Mouse (Mus musculus): Measurements from ENCODE around the gene Tmem115.

Tmem115 gene

DNA sequence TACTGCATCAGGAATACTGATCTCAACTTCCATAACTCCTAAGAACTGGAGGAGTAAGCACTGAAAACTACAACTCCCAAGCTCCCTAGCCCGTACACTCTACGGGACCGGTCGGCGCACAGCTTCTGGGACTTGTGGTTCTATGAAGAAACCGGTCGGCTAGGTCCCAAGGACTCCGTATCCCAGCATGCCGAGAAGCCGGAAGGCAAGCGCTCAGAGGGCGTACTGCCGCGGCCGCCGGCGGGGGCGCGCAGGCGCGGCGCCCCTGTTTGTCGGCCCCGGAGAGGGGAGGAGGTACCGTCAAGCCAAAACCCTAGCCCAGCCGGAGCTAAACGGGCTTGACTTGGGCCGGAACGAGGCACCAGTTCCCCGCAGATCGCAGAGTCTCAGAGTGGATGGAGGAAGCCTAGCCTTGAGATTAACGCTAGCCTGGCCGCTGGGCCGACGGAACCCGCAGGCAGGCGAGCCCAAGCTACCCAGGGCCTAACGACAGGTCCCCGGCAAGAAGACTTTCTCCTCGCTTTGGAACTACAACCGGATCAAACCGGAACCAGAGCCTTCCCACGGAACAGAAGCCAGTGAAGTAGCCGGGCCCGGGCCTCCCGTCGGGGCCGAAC lies at the start of gene Tmem115:
Tmem115 (plus strand) TSS at position 155 of the 617 bp plus-strand sequence.
- DNase-seq, result peak; percentile 93 to 95

DNA sequence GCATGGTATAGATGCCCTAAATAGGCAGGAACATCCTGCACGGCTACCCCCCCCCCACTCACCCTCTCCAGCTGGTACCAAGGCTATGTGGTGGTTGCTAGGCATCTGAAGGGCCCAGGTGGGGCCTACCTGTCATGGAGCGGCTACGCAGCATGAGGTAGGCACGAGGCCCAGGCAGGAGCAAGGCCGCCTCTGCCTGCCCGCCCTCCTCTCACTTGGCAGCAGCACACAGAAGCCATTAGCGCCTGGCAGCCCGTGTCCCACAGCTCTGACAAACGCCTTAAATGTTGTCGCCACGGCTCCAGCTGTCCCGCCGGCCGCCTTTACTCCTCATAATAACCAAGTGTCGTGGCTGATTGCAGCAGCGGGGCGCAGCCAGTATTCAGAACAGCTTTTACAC lies 49.4 kb upstream of the Tmem115 start:
- DNase-seq, result peak; percentile 93 to 96

DNA sequence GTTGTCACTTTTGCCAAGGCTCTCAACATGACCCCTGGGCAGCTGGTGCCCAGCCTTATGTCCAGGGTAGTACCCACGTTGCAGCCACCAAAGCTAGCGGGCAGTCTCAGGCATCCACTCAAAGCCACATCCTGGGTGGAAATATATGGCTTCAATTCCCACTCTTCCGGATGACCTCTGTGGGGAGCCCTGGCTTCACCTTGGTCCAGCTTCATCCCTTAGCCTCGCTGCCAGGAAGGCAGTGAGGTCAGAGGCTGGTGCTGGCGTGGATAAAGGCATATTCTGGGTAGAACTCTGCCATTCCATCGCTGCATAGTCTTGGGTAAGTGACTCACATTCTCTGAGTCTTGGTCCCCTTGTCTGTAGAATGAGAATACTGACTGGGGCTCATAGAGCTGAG lies 49.0 kb upstream of the Tmem115 start:
- no peak for DNase-seq

DNA sequence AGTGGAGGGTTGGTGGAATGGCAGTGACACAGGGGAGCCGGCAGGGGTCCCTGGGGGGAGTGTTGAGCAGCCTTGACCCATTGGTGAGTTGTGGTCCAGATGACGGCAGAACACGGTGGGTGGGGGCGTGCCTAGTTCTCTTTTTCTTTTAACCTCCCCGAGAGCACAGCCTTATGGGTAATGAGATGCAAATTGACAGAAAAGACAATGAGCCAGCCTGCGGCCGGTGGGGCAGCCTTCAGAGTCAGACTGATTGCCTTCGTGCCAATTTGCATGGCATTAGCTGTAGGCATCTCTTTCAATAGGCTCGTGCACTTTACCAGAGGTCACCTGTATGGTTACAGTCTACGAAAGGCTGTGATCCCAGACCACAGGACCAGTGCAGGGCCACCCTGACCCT lies 47.7 kb upstream of the Tmem115 start:
- DNase-seq, result peak in 1 of 2 experiments; percentile 41

DNA sequence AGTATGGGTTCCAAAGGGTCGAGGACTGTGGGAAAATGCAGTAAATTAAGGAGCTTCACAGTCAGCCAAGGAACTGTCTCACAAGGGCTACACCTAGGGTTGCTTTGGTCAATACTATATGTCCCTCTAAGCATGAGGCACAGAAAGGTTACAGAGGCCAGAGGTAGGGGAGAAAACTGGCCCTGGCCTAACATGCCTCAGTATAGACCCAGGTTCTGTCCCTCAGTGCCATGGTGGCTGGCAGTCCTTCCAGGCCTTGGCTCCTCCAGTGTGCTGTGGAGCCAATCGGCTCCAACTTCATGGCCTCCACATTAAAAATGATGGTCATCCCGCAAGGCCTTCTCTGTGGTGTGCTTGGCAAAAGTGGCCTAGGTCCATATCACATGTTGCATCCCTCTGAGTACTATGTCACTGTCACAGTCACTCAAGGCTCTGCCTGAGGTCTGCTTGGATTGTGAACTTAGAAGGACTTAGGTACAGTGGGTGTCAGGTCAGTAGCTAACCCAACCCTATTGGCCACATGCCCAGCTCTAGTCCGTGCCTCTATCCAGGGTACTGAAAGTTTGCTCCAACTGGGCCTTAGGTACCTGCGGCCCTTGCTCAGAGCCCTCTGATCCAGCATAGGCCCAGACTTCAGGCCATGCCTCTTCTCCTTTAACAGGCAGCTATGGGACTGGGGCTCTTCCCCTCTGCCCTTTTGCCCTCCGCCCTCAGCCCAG lies 47.1 kb upstream of the Tmem115 start:
- DNase-seq, result no peak

DNA sequence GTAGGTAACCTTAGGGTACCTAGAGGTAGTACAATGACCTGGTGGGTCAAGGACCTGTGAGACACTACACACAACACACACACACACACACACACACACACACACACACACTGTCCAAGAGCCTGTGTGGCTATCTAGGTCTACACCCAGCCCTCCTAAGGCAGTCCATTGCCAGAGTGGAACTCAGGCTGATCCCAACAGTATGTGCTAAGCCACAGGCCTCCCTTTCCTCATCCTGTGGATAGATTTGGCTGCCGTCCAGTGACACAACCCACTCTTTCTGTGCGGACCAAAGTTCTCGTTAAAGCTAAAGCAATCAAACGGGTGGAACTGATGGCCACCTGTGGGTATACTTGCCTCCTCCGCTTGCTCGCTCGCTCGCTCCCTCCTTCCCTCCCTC lies 43.6 kb upstream of the Tmem115 start:
- no peak for DNase-seq

DNA sequence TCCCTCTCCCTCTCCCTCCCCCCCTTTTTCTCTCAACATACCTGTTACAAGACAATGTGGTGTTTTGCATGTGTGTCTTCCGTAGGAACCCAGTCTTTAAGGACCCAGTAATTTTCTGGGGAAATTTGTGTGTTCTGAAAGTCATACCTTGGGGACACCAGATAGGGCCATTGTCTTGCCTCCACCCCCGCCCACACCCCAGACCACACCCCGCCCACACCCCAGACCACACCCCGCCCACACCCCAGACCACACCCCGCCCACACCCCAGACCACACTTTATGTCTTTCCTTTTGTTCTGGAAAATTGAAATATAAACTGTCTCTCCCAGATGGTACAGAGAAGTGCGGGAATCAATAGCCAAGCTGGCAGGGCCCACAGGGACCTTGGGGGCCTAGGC lies 43.1 kb upstream of the Tmem115 start:
- no peak for DNase-seq

DNA sequence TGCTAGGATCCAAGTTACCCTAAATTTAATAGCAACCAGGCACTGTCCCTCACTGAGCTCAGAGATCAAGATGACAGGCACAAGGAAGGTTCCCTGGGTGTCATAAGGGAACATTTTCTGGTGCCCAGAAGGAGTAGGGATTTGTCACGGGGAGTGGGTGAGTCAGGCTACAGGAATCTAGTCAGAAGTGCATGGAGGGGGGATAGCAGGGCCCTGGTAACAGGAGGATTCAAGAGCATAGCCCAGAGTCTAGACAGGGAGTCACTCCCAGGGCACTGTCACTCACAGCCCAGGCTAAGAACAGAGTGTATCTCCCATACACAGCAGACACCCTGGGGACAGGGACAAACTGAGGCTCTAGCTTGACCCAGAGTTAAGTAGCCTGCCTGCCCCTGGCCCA lies 40.2 kb upstream of the Tmem115 start:
- no peak for DNase-seq

DNA sequence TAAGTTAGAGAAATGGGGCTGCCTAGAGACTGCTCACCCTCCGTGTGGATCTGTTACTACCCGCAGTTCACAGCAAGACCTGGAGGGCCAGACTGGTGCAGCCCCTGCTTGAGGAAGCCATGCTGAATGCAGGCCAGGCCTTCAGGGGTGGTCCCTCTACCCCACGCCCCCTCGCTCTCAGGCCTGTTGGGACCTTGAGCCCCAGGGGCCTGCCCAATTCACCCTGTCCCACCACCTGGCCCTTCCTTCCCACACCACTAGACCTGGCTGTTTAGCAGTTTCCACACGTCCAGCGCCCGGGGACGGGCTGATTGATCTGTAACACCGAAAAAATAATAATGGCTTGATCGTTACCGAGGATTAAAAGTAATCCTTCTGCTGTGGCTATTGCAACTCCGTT lies 39.5 kb upstream of the Tmem115 start:
- DNase-seq, result no peak

DNA sequence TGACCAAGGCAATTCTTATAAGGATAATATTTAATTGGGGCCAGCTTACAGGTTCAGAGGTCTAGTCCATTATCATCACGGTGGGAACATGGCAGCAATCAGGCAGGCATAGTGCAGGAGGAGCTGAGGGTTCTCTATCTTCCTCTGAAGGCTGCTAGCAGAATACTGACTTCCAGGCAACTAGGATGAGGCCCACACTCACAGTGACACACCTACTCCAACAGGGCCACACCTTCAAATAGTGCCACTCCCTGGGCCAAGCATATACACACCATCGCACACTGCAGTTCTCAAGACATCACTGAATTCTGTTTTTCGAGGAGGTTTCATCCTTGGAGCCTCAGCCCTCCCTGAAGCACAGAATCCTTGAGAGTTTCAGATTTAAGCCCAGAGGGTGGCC lies 37.4 kb upstream of the Tmem115 start:
- no peak for DNase-seq

DNA sequence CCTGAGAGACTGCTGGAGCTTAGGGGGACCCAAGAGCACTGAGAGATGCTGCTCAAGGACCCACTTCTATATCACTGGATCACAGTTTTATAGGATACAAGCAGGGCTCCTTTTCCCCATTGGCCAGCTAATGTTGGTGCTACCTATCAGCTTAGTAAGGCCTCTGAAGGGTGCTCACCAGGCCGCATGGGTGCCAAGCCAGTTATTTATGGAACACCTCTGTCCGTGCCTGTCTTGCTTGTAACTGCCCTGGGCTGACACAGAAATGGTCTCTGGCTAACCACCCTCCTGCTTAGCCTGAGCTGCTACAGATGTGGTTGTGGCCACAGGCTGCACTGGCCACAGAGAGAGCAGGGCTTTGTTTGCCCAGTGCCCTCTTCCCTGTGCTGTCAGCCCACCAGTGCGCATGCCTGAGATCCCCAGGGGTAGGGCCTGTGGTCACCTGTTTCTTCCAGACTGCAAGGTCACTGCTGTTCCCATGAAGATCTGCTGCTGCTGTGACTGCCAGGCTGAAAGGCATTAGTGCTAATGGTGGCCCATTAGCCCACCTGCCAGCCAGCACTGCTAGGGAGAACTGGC lies 32.9 kb upstream of the Tmem115 start:
- DNase-seq, result no peak

DNA sequence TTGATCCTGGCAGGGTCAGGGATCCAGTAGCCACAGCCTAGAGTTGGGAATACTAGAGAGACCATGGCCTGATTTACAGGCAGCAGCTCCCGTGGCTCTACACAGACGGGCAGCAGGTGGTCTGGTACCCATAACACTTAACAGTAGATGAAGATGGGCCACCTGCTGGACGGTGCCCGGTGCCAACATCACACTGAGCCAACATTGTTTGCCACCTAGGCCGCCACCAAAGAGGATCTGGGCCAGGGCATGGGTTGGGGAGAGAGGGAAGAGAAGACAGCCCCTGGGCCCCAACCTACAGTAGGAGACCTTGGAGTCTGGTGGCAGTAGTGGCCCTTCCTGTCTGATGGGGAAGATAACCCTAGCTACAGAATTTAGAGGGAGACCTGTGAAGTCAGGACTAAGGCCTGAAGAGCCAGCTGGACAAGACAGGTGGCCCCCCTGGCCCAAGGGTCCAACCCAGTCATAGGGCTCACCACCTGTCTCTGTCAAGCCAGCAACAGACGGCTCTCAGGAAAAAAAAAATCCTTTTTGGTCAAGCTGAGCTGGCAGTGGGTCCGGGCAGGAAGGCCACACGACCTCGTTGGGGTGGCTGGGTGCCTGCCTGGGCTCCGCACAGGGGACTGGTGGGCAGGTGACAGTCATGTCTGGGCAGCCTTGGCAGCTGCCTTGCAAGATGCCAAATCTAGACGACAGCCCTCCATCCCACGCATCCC lies 31.5 kb upstream of the Tmem115 start:
- DNase-seq, result peak; percentile 64 to 77

DNA sequence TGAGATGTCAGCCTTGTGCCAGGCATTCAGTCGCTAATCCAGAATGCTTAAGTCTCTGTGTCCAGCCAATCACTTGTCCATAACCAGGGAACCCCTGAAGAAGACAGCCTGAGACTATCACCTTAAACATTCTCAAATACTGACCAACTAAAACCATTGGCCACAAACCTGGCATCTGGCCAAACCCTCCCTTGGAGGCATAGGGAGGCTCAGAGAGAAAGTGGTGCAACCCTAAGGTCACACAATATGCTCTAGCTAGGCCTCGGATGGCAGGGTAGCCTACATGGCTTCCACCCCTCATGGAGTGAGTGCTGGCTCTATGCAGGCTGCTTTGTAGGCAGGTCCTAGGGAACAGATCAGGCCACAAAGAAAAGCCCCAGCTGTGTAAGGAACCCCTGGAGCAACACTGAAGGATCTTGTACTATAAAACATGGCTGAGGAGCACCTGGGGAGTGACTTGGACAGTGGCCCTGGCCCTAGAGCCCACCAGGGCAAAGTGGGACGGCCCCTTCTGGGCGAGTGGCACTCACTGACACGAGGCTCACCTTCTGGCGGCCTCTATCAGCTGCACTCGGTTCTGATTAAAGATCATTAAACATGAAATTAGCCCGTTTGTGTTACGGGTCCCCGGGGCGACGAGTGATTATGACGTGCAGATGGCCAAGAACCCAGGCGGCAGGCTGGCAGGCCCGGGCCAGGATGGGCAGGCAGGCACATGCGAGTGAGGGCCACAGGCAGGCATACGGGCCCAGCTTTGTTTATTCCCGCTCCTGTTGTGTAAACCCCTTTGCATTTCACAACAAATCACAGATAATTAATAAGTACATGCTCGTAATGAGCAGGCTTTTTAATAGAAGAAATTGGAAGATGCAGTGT lies 28.8 kb upstream of the Tmem115 start:
- peak; percentile 73 to 79 for DNase-seq

DNA sequence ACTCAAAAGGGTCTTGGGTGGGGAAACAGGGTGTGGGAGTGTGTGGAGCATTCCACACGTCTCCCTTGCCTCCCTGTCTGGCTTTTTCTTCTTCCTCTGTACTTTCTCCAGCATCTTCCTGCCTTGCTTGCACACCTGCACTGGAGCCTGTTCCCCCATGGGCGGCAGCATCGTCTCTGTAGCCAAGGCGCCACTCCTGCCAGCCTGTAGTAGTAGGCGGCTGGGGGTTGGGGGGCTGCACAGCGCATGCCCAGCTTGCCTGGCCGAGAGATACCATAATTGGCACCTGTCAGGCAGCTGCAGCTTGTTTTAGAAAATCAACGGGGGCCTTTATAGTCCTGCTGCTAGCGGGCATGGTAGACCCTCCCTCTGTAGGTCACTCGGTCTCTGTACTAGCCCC lies 25.5 kb upstream of the Tmem115 start:
- peak; percentile 73 to 76 for DNase-seq

DNA sequence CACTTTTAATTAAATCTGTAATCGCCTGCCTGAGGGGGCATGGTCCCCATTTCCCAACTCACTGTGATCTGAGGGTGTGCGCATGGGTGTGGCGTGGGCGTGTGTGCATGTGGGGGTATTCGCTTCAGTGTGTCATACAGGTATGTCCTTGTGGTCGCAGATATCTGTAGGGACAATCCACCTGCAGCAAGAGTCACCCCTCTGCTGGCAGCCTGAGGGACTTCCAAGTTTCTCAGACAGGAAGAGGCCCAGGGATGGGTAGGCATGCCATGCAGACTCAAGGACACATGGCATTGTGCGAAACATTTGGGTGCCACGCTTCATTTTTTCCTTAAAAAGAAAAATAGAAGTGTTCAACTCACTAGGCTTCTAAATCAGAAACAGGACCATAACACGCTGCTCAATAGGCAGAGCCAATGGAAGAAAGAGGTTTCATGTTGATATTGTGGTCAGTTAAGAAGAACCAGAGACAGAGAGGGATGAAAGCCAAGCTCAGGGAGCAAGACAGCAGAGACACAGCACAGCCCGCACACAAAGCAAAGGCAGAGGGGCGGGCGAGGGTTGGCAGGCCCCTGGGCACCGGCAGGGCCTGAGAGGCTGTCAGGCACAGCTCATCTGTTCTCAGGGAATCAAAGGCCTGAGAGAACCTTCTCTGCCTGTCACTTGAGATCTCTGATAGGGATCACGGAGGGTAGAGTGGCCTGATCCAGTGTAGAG lies 23.2 kb upstream of the Tmem115 start:
- peak; percentile 57 to 61 for DNase-seq

DNA sequence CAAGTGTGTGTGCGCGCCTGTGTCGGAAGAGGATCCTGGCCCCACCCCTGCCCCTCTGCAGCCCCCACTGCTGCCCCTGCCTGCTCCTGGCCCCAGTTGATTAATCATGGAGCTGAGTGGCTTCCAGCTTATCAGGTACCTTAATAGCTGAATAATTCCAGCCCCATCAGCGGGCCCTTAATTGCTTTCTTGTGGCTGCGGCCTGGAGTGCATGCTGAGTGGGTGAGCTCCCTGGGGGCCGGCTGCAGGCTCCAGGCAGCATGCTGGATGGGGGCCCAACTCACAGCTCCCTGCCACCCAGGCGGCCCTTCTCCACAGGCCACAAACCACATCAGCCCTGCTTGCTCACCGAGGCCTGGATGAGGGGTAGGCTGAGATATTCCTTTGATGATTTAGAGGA lies 22.3 kb upstream of the Tmem115 start:
- no peak for DNase-seq

DNA sequence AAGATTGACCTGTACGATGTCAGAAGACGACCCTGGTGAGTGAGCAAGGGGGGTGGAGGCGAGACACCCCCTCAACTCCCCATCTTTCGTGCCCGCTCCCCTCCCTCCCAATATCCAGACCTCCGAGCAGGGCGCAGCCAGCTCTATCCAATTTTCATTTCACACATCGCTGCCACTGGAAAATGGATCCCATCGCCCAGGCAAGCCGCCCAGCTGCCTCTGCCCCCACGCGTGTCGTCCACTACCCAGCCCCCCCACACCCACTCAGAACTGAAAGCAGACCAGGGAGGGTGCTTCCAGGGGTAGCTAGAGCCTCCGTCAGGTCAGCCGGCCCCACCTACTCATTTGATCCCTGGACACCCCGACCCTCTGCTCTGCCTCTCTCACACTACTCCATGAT lies 21.4 kb upstream of the Tmem115 start:
- peak; percentile 59 to 66 for DNase-seq

DNA sequence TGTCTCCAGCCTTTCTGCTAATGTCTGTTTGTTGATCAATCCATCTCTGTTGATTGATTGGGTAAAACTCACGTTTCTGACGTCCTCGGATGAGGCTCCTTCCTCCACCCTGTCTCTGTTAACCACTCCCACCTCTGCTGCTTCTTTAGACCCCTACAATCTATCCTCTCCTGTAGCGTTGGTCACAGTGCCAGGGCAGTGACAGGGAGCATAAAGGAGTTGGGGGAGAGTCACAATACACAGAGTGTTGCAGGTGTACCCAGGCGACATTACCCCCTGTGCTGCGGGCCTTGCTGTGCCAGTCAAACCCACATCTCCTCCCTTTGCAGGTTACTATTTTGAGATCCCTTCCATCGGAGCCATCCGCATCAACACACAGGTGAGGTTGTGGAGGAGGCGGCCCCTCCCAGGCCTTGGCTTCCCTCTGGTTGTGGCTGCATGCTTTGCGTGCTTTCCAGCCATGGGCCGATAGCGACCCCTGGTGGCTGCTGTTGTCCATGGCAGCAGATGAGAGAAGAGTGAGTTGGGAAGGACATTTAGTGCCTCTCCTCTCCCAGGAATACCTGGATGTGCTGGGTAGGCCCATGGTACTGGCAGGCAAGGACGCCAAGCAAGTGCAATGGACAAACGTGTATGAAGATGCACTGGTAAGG lies 19.3 kb upstream of the Tmem115 start:
- DNase-seq, result peak; percentile 96 to 98

DNA sequence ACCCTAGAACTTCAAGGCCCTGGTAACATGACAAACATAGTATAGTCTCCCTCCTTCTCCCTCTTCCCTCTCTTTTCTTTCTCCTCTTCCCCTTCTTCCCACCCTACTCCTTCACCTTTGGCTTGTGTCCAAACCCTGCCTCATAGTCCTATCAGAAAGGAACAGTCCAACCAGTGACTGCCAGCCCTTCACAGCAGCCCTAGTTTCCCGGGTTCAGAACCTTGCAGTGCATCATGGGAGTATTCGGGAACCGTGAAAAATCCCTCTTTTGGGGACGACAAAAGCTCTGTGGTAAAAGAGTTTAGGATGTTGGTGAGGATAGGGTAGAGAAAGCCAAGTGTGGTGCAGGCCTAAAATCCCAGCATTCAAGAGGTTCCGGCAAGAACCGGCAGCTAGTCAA lies 13.4 kb upstream of the Tmem115 start:
- DNase-seq, result no peak

DNA sequence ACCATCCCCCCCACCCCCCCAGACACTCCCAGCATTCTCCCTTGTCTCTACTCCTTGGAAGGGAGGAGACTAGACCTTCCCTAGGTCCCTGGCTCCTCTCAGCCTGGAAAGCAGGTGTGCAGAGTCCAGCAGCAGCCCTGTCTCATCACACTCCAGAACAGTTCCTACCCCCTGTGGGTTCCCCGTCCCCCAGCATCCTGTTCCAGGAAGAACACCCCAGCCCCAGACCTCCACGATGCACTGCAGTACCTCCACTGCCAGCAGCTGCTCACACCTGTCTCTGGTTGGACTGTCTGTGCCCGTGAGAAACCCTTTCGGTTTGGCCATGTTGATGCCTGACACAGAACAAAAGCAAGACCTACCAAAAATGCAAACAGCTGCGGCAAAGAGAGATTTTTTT lies 12.6 kb upstream of the Tmem115 start:
- no peak for DNase-seq

DNA sequence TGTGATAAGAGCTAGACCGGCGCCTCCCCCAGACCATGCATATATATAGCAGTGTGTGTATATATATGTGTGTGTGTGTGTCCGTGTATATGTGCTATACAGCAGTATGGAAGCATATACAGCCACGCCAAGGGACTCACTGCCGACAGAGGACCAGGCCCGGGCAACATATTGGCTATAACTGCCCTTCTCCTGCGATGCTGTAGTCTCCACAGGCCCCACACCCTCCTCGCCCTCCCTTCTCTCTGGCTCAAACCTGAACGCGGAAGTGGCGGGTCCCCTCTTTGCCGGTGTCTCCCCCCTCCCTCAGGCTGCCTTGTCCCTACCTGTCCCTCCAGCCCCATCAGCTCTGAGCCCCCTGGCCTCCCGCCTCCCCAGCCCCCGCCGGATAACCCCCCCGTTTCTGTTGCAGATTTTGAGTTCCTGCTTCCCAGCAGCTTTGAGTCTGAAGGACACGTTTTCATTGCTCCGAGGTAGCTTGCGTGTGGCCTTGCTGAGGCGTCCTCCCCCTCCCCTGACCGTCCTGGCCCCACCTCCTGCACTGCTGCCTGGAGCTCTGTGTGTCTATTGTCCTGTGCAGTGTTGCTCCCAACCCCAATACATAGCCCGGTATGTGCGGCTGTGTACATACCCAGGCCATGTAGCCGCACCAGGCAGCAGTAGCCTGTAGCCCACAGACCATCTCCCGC lies 11.9 kb upstream of the Tmem115 start:
- DNase-seq, result no peak

Data from cerebellum, postnatal 10 days (tissue).